Mouse (Mus musculus) retina, adult 2 months (tissue): ENCODE results near the gene Gm3239.
"Not testable (repeated sequence)": the region's sequence is repeated elsewhere in the genome, so short reads cannot be mapped to it uniquely, and the experiment has no call there.

ENCODE experiments used
- DNase-seq: peaks from one replicate; pipeline ENCODE4 v3.0.0-alpha.2; 2012; ENCODE audit warnings: low read depth, low spot score

The Gm3239 gene

GRCm38 (mm10) chr14:4663892-4664291, at the start of gene Gm3239:
Gene Gm3239 (plus strand): TSS chr14:4664192.
- not testable (repeated sequence) for DNase-seq

- DNase-seq, result not testable (repeated sequence)
Observed at GRCm38 (mm10) chr14:4632052-4632451, 31.9 kb upstream of the Gm3239 start, which contains the start of gene Gm8159. Gene Gm8159 (plus strand): TSS chr14:4632352.

- not testable (repeated sequence) for DNase-seq
Observed at GRCm38 (mm10) chr14:4649309-4649708, 14.7 kb upstream of the Gm3239 start.

- not testable (repeated sequence) for DNase-seq
Observed at GRCm38 (mm10) chr14:4650324-4650723, 13.7 kb upstream of the Gm3239 start.

GRCm38 (mm10) chr14:4708938-4709337, 44.9 kb downstream of the Gm3239 start, which contains the start of gene Gm7876:
Gene Gm7876 (plus strand): TSS chr14:4709238.
- not testable (repeated sequence) for DNase-seq
